Mouse (Mus musculus): ENCODE measurements around the gene Adss.

- TF ChIP-seq GATA1 (IDR thresholded peaks at IDR 0.05; ENCODE audit: low read length) (no peak), TAL1 (IDR thresholded peaks at IDR 0.05; ENCODE audit: low read length) (no peak)
These were observed 704 bp downstream of the Adss start for GRCm38 (mm10) chr1:177795421-177796192.
